Mouse (Mus musculus): ENCODE data around the gene Stil. TPM values are rescaled to one million over a fixed set of nuclear protein-coding genes. Genes with fewer than 3 reads are reported as not detected.
"Not testable (repeated sequence)": the region's sequence is repeated elsewhere in the genome, so short reads cannot be mapped to it uniquely, and the experiment has no call there.

Stil gene
- total and polyA plus RNA-seq, 3 experiments: 8.1 to 11.8 (median 9.0) TPM

- H3K4me3 ChIP-seq (replicated peaks in 1 of 3; ENCODE audit: low read depth in 2 of 3, low read length in 2 of 3, poor library complexity in 1 of 3): no peak overlapping the region
- dilution Hi-C loops (cut with MboI; ENCODE audit: extremely low pct_ligation_motif_present, extremely low pct_unique_long_range_greater_than_20kb, low sequenced_read_pairs): no loop called here
These were observed 41.2 kb upstream of the Stil start for GRCm38 (mm10) chr4:114958786-114959185.

GRCm38 (mm10) chr4:114959533-114959932 is 40.4 kb upstream of the Stil start:
- no peak overlapping the region for H3K9ac ChIP-seq (ENCODE audit: insufficient read depth, low read depth)
- H3K9me3 ChIP-seq (replicated peaks; ENCODE audit: low read length): no peaks in the 10 kb centered on the region
- peaks cover 0 to 5% of the 10 kb centered on the region in 2 experiments; a peak in 1 of 4 replicates for H3K4me1 ChIP-seq (ENCODE audit: control insufficient read depth in 1 of 2, insufficient read depth in 2 of 2)
- no peak overlapping the region for H3K27ac ChIP-seq (ENCODE audit: insufficient read depth, low read depth)
- no peak for DNase-seq (ENCODE audit: extremely low read depth)
- in situ Hi-C loops (cut with MboI; ENCODE audit: low pct_ligation_motif_present, low pct_unique_long_range_greater_than_20kb, low sequenced_read_pairs): no loop called here
- dilution Hi-C loops (cut with MboI; ENCODE audit: extremely low pct_ligation_motif_present, extremely low pct_unique_long_range_greater_than_20kb, low sequenced_read_pairs): no loop called here
- H3K79me2 ChIP-seq (replicated peaks; ENCODE audit: control insufficient read depth, extremely low read depth, insufficient read depth, poor library complexity, severe bottlenecking): no peaks in the 10 kb centered on the region
- H3K36me3 ChIP-seq (replicated peaks in 1 of 2; ENCODE audit: control insufficient read depth in 1 of 2, insufficient read depth in 1 of 2, low read length in 1 of 2): peaks cover 8 to 32% of the 10 kb centered on the region in 2 experiments
- H3K4me3 ChIP-seq (replicated peaks in 1 of 3; ENCODE audit: low read depth in 2 of 3, low read length in 2 of 3, poor library complexity in 1 of 3): no peak overlapping the region
- H3K27me3 ChIP-seq (replicated peaks): no peaks in the 10 kb centered on the region
- H3K4me2 ChIP-seq (ENCODE audit: insufficient read depth, low read depth, poor library complexity, severe bottlenecking): no peak overlapping the region
- TF ChIP-seq NELFE (IDR thresholded peaks at IDR 0.05; ENCODE audit: low read depth, low read length) (no peak), CHD1 (IDR thresholded peaks at IDR 0.05; ENCODE audit: low read depth, low read length) (no peak), ZNF384 (IDR thresholded peaks at IDR 0.05; ENCODE audit: low read depth, low read length) (no peak), KAT2A (IDR thresholded peaks at IDR 0.05; ENCODE audit: insufficient replicate concordance, low read length) (no peak), MXI1 (IDR thresholded peaks at IDR 0.05; ENCODE audit: low read depth, low read length) (no peak)

More at GRCm38 (mm10) chr4:114958786-114959185, 41.2 kb upstream of the Stil start:
- H3K4me1 ChIP-seq (ENCODE audit: control insufficient read depth in 1 of 2, insufficient read depth in 2 of 2): peaks cover 0 to 5% of the 10 kb centered on the region in 2 experiments; a peak in 1 of 4 replicates
- no peaks in the 10 kb centered on the region for H3K79me2 ChIP-seq (replicated peaks; ENCODE audit: control insufficient read depth, extremely low read depth, insufficient read depth, poor library complexity, severe bottlenecking)
- in situ Hi-C loops (cut with MboI; ENCODE audit: low pct_ligation_motif_present, low pct_unique_long_range_greater_than_20kb, low sequenced_read_pairs): no loop called here
- H3K36me3 ChIP-seq (replicated peaks in 1 of 2; ENCODE audit: control insufficient read depth in 1 of 2, insufficient read depth in 1 of 2, low read length in 1 of 2): peaks cover 8 to 27% of the 10 kb centered on the region in 2 experiments
- no peak overlapping the region for H3K4me2 ChIP-seq (ENCODE audit: insufficient read depth, low read depth, poor library complexity, severe bottlenecking)
- no peaks in the 10 kb centered on the region for H3K27me3 ChIP-seq (replicated peaks)
- DNase-seq (ENCODE audit: extremely low read depth): no peak
- no peak for TF ChIP-seq ZKSCAN1 (IDR thresholded peaks at IDR 0.05; ENCODE audit: borderline replicate concordance, low read depth, low read length)
- no peak for TF ChIP-seq CHD2 (IDR thresholded peaks at IDR 0.05; ENCODE audit: low read length)
- TF ChIP-seq CTCF (conservative IDR thresholded peaks at IDR 0.05 in 1 of 2, IDR thresholded peaks at IDR 0.05 in 1 of 2; ENCODE audit: low read depth in 2 of 2, low read length in 2 of 2): no peak
- no peak for TF ChIP-seq MAX (IDR thresholded peaks at IDR 0.05; ENCODE audit: low read length)
- TF ChIP-seq IRF4 (IDR thresholded peaks at IDR 0.05; ENCODE audit: low read depth, low read length): no peak
- TF ChIP-seq ZMIZ1 (IDR thresholded peaks at IDR 0.05; ENCODE audit: low read depth, low read length): no peak
- TF ChIP-seq TBP (conservative IDR thresholded peaks at IDR 0.05; ENCODE audit: low read depth, low read length): no peak
- TF ChIP-seq UBTF (IDR thresholded peaks at IDR 0.05; ENCODE audit: low read depth, low read length): no peak
- no peak for TF ChIP-seq ZC3H11A (IDR thresholded peaks at IDR 0.05; ENCODE audit: low read depth, low read length)
- TF ChIP-seq RCOR1 (conservative IDR thresholded peaks at IDR 0.05; ENCODE audit: low read depth, low read length): no peak
- no peak for TF ChIP-seq TCF12 (IDR thresholded peaks at IDR 0.05; ENCODE audit: low read depth, low read length)
- no peak for TF ChIP-seq MAFK (IDR thresholded peaks at IDR 0.05; ENCODE audit: insufficient replicate concordance, low read length)
- H3K9ac ChIP-seq (ENCODE audit: insufficient read depth, low read depth): no peak overlapping the region
- H3K27ac ChIP-seq (ENCODE audit: insufficient read depth, low read depth): no peak overlapping the region
- no peaks in the 10 kb centered on the region for H3K9me3 ChIP-seq (replicated peaks; ENCODE audit: low read length)

GRCm38 (mm10) chr4:114960881-114961280 is 39.1 kb upstream of the Stil start:
- DNase-seq (ENCODE audit: extremely low read depth); H3K27ac ChIP-seq (ENCODE audit: insufficient read depth, low read depth); dilution Hi-C loops (cut with MboI; ENCODE audit: extremely low pct_ligation_motif_present, extremely low pct_unique_long_range_greater_than_20kb, low sequenced_read_pairs); H3K4me3 ChIP-seq (replicated peaks in 1 of 3; ENCODE audit: low read depth in 2 of 3, low read length in 2 of 3, poor library complexity in 1 of 3); H3K4me1 ChIP-seq (ENCODE audit: control insufficient read depth in 1 of 2, insufficient read depth in 2 of 2); in situ Hi-C loops (cut with MboI; ENCODE audit: low pct_ligation_motif_present, low pct_unique_long_range_greater_than_20kb, low sequenced_read_pairs); H3K79me2 ChIP-seq (replicated peaks; ENCODE audit: control insufficient read depth, extremely low read depth, insufficient read depth, poor library complexity, severe bottlenecking); H3K9me3 ChIP-seq (replicated peaks; ENCODE audit: low read length); H3K27me3 ChIP-seq (replicated peaks); H3K9ac ChIP-seq (ENCODE audit: insufficient read depth, low read depth); H3K4me2 ChIP-seq (ENCODE audit: insufficient read depth, low read depth, poor library complexity, severe bottlenecking): not testable (repeated sequence)
- peaks cover 18 to 42% of the 10 kb centered on the region in 2 experiments for H3K36me3 ChIP-seq (replicated peaks in 1 of 2; ENCODE audit: control insufficient read depth in 1 of 2, insufficient read depth in 1 of 2, low read length in 1 of 2)
